Mouse (Mus musculus) hindbrain, embryonic 15.5 days (tissue): ENCODE data around the gene Fzr1. TPM values are rescaled to one million over a fixed set of nuclear protein-coding genes. Genes with fewer than 3 reads are reported as not detected.
A peak's percentile ranks its signal among the peaks of the same experiment; 100 is the strongest.

Experiments used
- ATAC-seq: fragments of 200-750 bp; cut with Nextera tagmentation; 2 replicates; pipeline ENCODE4 v1.8.0; 2017; ENCODE audit warnings: low read depth, moderate number of reproducible peaks, moderate TSS enrichment; ENCODE audit not compliant: low FRiP score
- H3K27ac ChIP-seq: fragments of 300-500 bp; sonication (generic); replicated peaks from 2 replicates; pipeline ENCODE4 v1.5.1; 2015; ENCODE audit warnings: mild to moderate bottlenecking, inconsistent platforms
- H3K27me3 ChIP-seq: fragments of 300-500 bp; sonication (generic); 2 replicates; pipeline ENCODE4 v1.6.1; 2015; ENCODE audit warnings: control low read depth, inconsistent platforms
- H3K36me3 ChIP-seq: fragments of 300-500 bp; sonication (generic); 2 replicates; pipeline ENCODE4 v1.6.1; 2015; ENCODE audit warnings: control low read depth, inconsistent platforms
- H3K4me1 ChIP-seq: fragments of 300-500 bp; sonication (generic); replicated peaks from 2 replicates; pipeline ENCODE4 v1.6.1; 2015; ENCODE audit warnings: control low read depth, inconsistent platforms
- H3K4me2 ChIP-seq: fragments of 300-500 bp; sonication (generic); 2 replicates; pipeline ENCODE4 v1.6.1; 2015; ENCODE audit warnings: moderate library complexity, mild to moderate bottlenecking, inconsistent platforms
- H3K4me3 ChIP-seq: fragments of 300-500 bp; sonication (generic); 2 replicates; pipeline ENCODE4 v1.5.1; 2015; ENCODE audit warnings: mild to moderate bottlenecking, inconsistent platforms
- H3K9ac ChIP-seq: fragments of 300-500 bp; sonication (generic); 2 replicates; pipeline ENCODE4 v1.6.1; 2015; ENCODE audit warnings: inconsistent platforms
- H3K9me3 ChIP-seq: fragments of 300-500 bp; sonication (generic); 2 replicates; pipeline ENCODE4 v1.6.1; 2016; ENCODE audit warnings: control low read depth, inconsistent platforms
- WGBS: fragments of 180-500 bp; shearing (Covaris S2); methylation state at CpG from one replicate; pipeline ENCODE4 v1.1.7; 2015; 5-methylcytosine and 5-hydroxymethylcytosine counted together
- polyA plus RNA-seq: library from polyadenylated mRNA; unstranded; fragments of >200 nt; fragmentation: Nextera tagmentation; extraction: Ambion mirVana; gene quantifications from 2 replicates; pipeline ENCODE4 v1.2.1, GENCODE M21; 2015

Gene Fzr1
- polyA plus RNA-seq, 1 experiment from 2014 or later, result 152 TPM

DNA sequence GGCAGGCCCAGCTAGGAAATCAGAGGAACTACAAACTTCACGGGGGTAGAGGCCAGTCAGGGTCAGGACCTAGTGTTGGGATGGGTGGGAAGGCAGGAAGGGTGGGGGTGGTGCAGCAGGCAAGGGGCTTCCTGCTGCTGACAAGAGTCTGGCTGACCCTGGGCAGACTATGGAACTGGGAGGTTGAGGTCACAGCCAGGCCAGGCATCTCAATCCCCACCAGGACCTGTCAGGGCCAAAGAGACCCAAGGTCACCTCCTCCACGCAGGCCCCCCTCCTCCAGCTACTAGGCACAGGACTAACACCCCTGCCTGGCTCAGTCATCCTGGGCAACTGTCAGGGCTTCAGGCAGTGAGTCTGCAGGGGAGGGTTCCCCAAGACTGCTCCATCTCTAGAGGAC lies 50.4 kb downstream of the Fzr1 start:
- Histone ChIP-seq H3K27ac (no peak overlapping the region), H3K9me3 (no peaks in the 10 kb centered on the region), H3K36me3 (peaks cover 40% of the 10 kb centered on the region), H3K27me3 (peaks cover 12% of the 10 kb centered on the region), H3K4me1 (no peaks in the 10 kb centered on the region), H3K9ac (no peak overlapping the region), H3K4me2 (no peak overlapping the region), H3K4me3 (no peak overlapping the region)
- 36% methylated on average over 2 of the region's 2 CpGs for WGBS
- no peak for ATAC-seq

DNA sequence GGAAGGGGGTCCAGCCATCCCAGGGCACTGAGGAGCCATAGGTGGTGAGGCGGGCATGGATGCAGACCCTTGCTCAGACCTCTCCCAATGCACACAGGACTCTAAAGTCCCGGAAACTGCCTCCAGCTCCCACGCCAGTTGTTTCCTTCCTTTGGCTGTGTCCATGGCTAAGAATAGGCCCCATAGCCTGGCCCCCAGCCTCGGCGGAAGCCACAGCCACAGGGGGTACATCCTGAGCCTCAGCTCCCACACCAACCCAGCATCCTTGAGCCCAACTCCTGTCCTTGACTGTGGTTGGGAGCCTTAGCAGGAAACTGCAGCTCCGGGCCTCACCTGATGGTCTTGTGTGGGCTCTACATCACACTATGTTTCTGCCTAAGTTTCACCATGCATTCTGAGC lies 51.5 kb downstream of the Fzr1 start:
- H3K4me1 ChIP-seq, result peaks cover 7% of the 10 kb centered on the region
- H3K4me2 ChIP-seq, result no peak overlapping the region
- H3K36me3 ChIP-seq, result peaks cover 46% of the 10 kb centered on the region
- H3K27me3 ChIP-seq, result 0 out of 2 replicates have a peak, but pooled peaks cover 3% of the 10 kb centered on the region
- H3K9ac ChIP-seq, result no peak overlapping the region
- ATAC-seq, result no peak
- 0 out of 2 replicates have a peak overlapping the region, but pooled peaks have one; percentile 8 for H3K27ac ChIP-seq
- WGBS, result 77% methylated on average over 6 of the region's 6 CpGs
- H3K4me3 ChIP-seq, result no peak overlapping the region
- no peaks in the 10 kb centered on the region for H3K9me3 ChIP-seq

GRCm38 (mm10) chr10:81325781-81326180 lies 52.5 kb downstream of the Fzr1 start:
- H3K36me3 ChIP-seq, result peaks cover 46% of the 10 kb centered on the region
- no peak overlapping the region for H3K9ac ChIP-seq
- WGBS, result 95% methylated on average over 18 of the region's 18 CpGs
- no peak for ATAC-seq
- H3K4me1 ChIP-seq, result peaks cover 11% of the 10 kb centered on the region
- no peak overlapping the region for H3K27ac ChIP-seq
- no peak overlapping the region for H3K4me2 ChIP-seq
- H3K4me3 ChIP-seq, result no peak overlapping the region
- no peaks in the 10 kb centered on the region for H3K27me3 ChIP-seq
- H3K9me3 ChIP-seq, result no peaks in the 10 kb centered on the region

DNA sequence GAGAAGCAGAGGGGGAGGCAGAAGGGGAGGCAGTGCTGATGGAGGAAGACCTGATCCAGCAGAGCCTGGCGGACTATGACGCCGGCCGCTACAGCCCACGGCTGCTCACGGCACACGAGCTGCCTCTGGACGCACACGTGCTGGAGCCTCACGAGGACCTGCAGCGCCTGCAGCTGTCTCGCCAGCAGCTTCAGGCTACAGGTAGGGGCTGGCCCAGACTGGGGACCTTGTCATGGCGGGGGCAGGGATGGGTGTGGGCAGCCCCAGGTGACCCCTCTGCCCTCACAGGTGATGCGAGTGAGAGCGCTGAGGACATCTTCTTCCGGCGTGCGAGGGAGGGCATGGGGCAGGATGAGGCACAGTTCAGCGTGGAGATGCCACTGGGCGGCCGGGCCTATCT lies 53.1 kb downstream of the Fzr1 start:
- H3K9ac ChIP-seq, result no peak overlapping the region
- peaks cover 46% of the 10 kb centered on the region for H3K36me3 ChIP-seq
- no peak overlapping the region for H3K4me2 ChIP-seq
- 97% methylated on average over 21 of the region's 21 CpGs for WGBS
- H3K4me3 ChIP-seq, result no peak overlapping the region
- no peaks in the 10 kb centered on the region for H3K27me3 ChIP-seq
- no peaks in the 10 kb centered on the region for H3K9me3 ChIP-seq
- peaks cover 11% of the 10 kb centered on the region for H3K4me1 ChIP-seq
- ATAC-seq, result no peak
- no peak overlapping the region for H3K27ac ChIP-seq

GRCm38 (mm10) chr10:81323791-81324530 lies 54.4 kb downstream of the Fzr1 start:
- H3K4me3 ChIP-seq, result no peak overlapping the region
- H3K36me3 ChIP-seq, result peaks cover 46% of the 10 kb centered on the region
- no peak overlapping the region for H3K27ac ChIP-seq
- WGBS, result 96% methylated on average over 18 of the region's 18 CpGs
- no peaks in the 10 kb centered on the region for H3K9me3 ChIP-seq
- no peak for ATAC-seq
- H3K4me1 ChIP-seq, result peaks cover 22% of the 10 kb centered on the region
- no peak overlapping the region for H3K9ac ChIP-seq
- no peaks in the 10 kb centered on the region for H3K27me3 ChIP-seq
- H3K4me2 ChIP-seq, result no peak overlapping the region

DNA sequence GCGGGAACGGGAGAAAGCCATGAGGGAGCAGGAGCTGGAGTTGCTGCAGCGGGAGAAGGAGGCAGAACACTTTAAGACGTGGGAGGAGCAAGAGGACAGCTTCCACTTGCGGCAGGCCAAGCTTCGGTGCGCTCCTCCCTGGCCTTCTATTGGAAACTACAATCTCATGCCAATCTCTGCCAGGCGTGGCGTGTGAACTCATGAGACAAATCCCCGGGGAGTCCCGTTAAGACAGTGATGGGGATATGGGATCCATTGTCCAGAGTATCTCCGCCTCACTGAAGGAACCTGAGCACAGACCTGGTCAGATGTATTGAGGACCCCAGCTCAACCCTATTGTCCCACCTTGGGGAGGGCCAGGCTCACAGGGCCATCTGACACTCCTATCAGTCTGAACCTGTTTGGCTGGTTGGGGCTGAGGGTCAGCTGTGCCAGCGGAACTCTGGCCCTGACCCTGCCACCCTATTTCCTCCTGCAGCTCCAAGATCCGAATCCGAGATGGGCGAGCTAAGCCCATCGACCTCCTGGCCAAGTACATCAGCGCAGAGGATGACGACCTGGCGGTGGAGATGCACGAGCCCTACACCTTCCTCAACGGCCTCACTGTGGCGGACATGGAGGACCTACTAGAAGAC lies 55.1 kb downstream of the Fzr1 start:
- 94% methylated on average over 23 of the region's 23 CpGs for WGBS
- peaks cover 50% of the 10 kb centered on the region for H3K36me3 ChIP-seq
- ATAC-seq, result no peak
- no peak overlapping the region for H3K4me3 ChIP-seq
- peaks cover 25% of the 10 kb centered on the region for H3K4me1 ChIP-seq
- no peak overlapping the region for H3K9ac ChIP-seq
- H3K4me2 ChIP-seq, result no peak overlapping the region
- H3K27ac ChIP-seq, result no peak overlapping the region
- no peaks in the 10 kb centered on the region for H3K9me3 ChIP-seq
- H3K27me3 ChIP-seq, result no peaks in the 10 kb centered on the region

- no peak for ATAC-seq
- H3K27ac ChIP-seq, result no peak overlapping the region
- 91% methylated on average over 27 of the region's 27 CpGs for WGBS
- peaks cover 58% of the 10 kb centered on the region for H3K36me3 ChIP-seq
- no peak overlapping the region for H3K9ac ChIP-seq
- peaks cover 25% of the 10 kb centered on the region for H3K4me1 ChIP-seq
- no peaks in the 10 kb centered on the region for H3K9me3 ChIP-seq
- no peak overlapping the region for H3K4me2 ChIP-seq
- no peaks in the 10 kb centered on the region for H3K27me3 ChIP-seq
- H3K4me3 ChIP-seq, result peak overlapping the region; percentile 83; the same call in 1 of the 2 replicates
Observed at GRCm38 (mm10) chr10:81322444-81322843, 55.9 kb downstream of the Fzr1 start.

DNA sequence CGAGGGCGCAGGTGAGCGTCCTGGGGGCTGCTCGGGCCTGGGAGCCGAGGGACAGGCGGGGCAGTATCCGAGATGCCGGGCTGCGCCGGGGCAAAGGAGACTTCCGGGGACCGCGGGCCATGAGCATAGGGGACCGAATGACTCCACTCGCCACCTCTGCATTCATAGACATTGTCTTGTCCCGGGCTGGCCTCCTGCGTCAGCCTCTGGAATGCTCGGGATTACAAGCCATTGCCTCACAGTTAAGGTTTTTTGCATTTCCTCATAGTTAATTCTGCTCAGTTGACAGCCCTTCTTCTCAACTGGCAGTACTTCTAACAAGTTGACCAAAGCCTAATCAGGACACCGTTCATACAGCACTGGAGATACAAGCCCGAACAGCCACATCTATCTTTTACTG lies 56.9 kb downstream of the Fzr1 start:
- H3K27ac ChIP-seq, result peak overlapping the region; percentile 93
- ATAC-seq, result no peak
- H3K27me3 ChIP-seq, result no peaks in the 10 kb centered on the region
- peaks cover 53% of the 10 kb centered on the region for H3K36me3 ChIP-seq
- 3% methylated on average over 20 of the region's 20 CpGs for WGBS
- peaks cover 25% of the 10 kb centered on the region for H3K4me1 ChIP-seq
- H3K4me3 ChIP-seq, result peak overlapping the region; percentile 83
- H3K9ac ChIP-seq, result peak overlapping the region; percentile 79
- no peaks in the 10 kb centered on the region for H3K9me3 ChIP-seq
- peak overlapping the region; percentile 74 for H3K4me2 ChIP-seq

DNA sequence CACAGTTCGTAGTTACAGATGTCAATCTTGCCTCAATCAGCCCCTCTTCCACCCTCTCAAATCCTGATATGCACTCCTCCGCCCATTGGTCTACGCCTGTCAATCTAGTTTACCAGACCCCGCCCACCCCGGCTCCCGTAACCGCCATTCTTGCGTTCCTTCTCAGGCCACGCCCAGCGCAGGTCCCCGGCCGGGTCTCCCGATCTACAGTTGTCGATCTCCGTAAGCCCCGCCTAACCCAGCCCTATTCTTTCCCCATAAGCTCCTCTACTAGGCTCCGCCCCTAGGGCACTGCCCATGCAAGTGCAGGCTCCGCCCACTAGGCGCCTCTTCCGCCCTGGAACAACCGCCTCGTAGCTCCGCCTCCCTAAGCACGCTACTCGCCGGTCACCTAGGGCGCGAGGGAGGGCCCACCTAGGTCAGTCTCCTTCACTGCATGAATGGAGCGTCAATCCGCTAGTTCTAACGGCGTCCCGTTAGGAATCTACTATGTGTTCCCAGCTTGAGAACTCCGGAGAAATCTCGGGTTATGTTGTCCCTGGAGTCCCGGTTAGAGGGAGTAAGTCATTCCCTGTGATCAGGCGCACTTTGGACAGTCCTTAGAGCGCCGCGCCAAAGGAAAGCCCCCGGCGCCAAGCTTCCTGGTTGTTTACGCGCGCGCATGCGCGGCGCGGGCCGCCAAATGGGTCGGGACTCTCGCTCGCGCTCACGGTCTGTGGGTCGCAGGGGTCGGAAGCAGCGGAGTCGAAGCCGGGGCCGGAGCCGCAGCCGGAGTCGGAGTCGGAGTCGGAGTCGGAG lies 57.6 kb downstream of the Fzr1 start, which contains the start of gene Cactin:
Cactin (plus strand) TSS at position 554 of the 798 bp plus-strand sequence.
- peaks cover 25% of the 10 kb centered on the region for H3K4me1 ChIP-seq
- WGBS, result under 1% methylated on average over 68 of the region's 68 CpGs
- peak within 1 kb of the TSS; percentile 74 for H3K4me2 ChIP-seq
- ATAC-seq, result peak; percentile 96
- H3K27me3 ChIP-seq, result no peaks in the 10 kb centered on the region
- H3K36me3 ChIP-seq, result peaks cover 48% of the 10 kb centered on the region
- peak within 1 kb of the TSS; percentile 83 for H3K4me3 ChIP-seq
- peak within 1 kb of the TSS; percentile 79 for H3K9ac ChIP-seq
- H3K27ac ChIP-seq, result peak within 1 kb of the TSS; percentile 93
- H3K9me3 ChIP-seq, result no peaks in the 10 kb centered on the region

DNA sequence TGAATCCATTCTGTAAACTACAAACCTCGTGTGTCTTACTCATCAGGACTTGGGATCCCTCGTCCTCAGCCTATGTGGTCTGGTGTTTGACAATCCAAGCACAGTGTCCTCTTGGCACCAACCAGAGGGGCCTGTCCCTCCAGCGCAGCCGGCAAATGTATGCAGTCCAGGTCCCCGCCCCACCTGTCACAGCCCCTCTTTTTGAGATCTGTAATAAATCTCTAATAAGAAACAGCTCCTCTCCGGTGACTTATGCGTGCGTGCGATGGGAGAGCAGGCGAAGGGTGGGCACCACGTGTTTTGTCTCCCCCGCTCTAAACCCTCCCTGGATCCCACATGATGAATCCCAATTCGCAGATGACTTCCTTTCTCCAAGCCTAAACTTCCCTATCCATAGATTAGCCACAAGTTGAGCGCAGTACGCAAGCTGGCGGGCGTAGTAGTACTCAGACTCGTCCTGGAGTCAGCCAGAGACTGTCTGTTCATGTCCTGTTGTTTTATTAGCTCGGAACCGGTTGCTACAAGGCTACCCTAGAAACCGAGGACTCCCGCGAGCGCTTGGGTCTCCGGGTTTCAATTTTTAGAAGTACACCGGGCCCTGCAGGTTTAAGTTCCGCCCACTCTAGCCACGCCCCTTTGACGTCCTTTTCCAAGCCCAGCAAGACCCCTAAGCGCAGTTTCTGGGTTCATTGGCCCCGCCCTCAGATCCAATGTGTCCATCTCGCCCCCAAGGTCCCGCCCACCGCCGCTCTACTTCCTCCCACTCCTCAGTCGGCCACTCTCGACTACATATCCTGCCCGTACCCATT lies 58.4 kb downstream of the Fzr1 start:
- Histone ChIP-seq H3K36me3 (peaks cover 49% of the 10 kb centered on the region), H3K4me2 (peak overlapping the region; percentile 74), H3K9me3 (no peaks in the 10 kb centered on the region), H3K27me3 (no peaks in the 10 kb centered on the region), H3K4me1 (peaks cover 25% of the 10 kb centered on the region), H3K27ac (peak overlapping the region; percentile 93), H3K9ac (peak overlapping the region; percentile 42), H3K4me3 (peak overlapping the region; percentile 83)
- under 1% methylated on average over 38 of the region's 38 CpGs for WGBS
- peak; percentile 35 for ATAC-seq

GRCm38 (mm10) chr10:81319330-81319699 lies 59.0 kb downstream of the Fzr1 start:
- Histone ChIP-seq H3K9me3 (no peaks in the 10 kb centered on the region), H3K9ac (peak overlapping the region; percentile 42), H3K27ac (peak overlapping the region; percentile 93), H3K4me3 (peak overlapping the region; percentile 83), H3K27me3 (no peaks in the 10 kb centered on the region), H3K4me1 (peaks cover 25% of the 10 kb centered on the region), H3K36me3 (peaks cover 48% of the 10 kb centered on the region), H3K4me2 (peak overlapping the region; percentile 74)
- no peak for ATAC-seq
- WGBS, result 44% methylated on average over 8 of the region's 8 CpGs
